Mouse (Mus musculus): ENCODE data around the gene Clstn1. TPM values are rescaled to one million over a fixed set of nuclear protein-coding genes. Genes with fewer than 3 reads are reported as not detected.

Clstn1 gene
- polyA plus RNA-seq (2015; fragmentation: Nextera tagmentation; extraction: Ambion mirVana), result 39.4 and 56.1 TPM in 2 replicates

DNA sequence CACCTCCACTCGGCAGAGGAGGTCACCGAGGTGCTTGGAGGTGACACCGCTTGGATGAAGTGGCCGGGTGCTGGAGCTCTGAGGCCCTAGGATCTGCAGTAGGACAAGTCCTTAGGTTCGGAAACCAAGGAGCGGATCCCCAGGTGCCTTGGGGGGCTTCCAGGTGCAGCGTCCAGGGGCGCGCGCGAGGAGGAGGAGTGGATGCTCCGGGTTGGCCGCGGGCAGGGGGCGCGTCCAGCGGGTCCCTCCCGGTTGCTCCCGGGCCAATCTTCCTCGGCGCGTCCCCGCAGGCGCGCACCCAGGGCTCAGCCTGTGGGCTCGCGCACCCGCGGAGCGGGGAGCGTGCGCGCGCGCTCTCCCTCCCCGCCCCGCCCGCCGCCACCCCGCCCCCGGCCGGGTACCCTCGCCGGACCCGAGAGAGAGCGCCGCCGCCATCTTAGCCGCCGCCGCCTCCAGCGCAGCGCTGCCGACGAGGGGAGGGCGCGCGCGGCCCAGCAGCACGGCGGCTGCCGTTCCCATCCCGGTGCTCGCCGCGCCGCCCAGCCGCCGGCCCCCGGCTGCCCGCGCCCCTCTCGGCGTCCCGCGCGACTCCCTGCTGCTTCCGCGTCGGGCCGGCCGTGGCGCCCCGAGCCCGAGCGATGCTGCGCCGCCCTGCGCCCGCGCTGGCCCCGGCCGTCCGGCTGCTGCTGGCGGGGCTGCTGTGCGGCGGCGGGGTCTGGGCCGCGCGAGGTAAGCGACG is at the start of gene Clstn1:
Clstn1 (plus strand) TSS at position 425 of the 739 bp plus-strand sequence.
- peak within 1 kb of the TSS; percentile 85 for H3K4me3 ChIP-seq
- H3K9me3 ChIP-seq, result no peaks in the 10 kb centered on the region
- H3K4me1 ChIP-seq, result peaks cover 18% of the 10 kb centered on the region
- no peak within 1 kb of the TSS for H3K27ac ChIP-seq
- peak within 1 kb of the TSS; percentile 89 for H3K9ac ChIP-seq
- no peaks in the 10 kb centered on the region for H3K36me3 ChIP-seq
- 1% methylated on average over 70 of the region's 103 CpGs for WGBS
- 0 out of 2 replicates have a peak, but pooled peaks have one; percentile 58 for ATAC-seq (ENCODE audit: insufficient number of reproducible peaks, low FRiP score, low TSS enrichment, low read depth)
- peak within 1 kb of the TSS; percentile 96 for H3K4me2 ChIP-seq
- H3K27me3 ChIP-seq, result peaks cover 29% of the 10 kb centered on the region

GRCm38 (mm10) chr4:149539441-149539840 is 46.8 kb upstream of the Clstn1 start:
- Histone ChIP-seq H3K36me3 (0 out of 2 replicates have a peak, but pooled peaks cover under 1% of the 10 kb centered on the region), H3K9me3 (no peaks in the 10 kb centered on the region), H3K27me3 (no peaks in the 10 kb centered on the region), H3K27ac (no peak overlapping the region), H3K9ac (no peak overlapping the region), H3K4me1 (peaks cover 6% of the 10 kb centered on the region), H3K4me3 (no peak overlapping the region), H3K4me2 (no peak overlapping the region)
- ATAC-seq (ENCODE audit: insufficient number of reproducible peaks, low FRiP score, low TSS enrichment, low read depth), result no peak
- 70% methylated on average over 8 of the region's 8 CpGs for WGBS

DNA sequence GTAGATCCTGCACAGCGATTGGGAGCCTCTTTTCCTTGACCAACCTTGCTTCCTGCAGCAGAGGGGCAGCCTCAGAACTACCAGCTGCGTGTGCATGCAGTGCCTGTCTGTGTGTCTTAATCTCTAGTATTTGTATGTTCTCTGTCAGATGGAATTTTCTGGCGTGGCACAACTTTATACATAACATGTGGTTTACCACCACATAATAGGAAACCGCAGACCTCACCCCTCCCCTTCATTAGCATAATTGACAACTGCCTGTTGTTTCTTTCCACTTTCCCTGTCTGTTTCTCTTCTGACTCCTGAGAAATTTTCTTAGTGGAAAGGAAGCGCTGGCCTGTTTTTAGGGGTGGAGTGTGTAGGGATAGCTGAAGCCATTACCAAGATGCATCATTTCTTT is 44.3 kb upstream of the Clstn1 start:
- Histone ChIP-seq H3K4me3 (no peak overlapping the region), H3K36me3 (peaks cover 22% of the 10 kb centered on the region), H3K27ac (no peak overlapping the region), H3K4me2 (no peak overlapping the region), H3K9me3 (no peaks in the 10 kb centered on the region), H3K4me1 (peaks cover 10% of the 10 kb centered on the region), H3K27me3 (no peaks in the 10 kb centered on the region), H3K9ac (no peak overlapping the region)
- ATAC-seq (ENCODE audit: insufficient number of reproducible peaks, low FRiP score, low TSS enrichment, low read depth), result no peak
- 55% methylated on average over 5 of the region's 5 CpGs for WGBS

GRCm38 (mm10) chr4:149542431-149542830 is 43.8 kb upstream of the Clstn1 start:
- no peak overlapping the region for H3K4me3 ChIP-seq
- H3K27me3 ChIP-seq, result no peaks in the 10 kb centered on the region
- no peaks in the 10 kb centered on the region for H3K9me3 ChIP-seq
- H3K27ac ChIP-seq, result no peak overlapping the region
- WGBS, result 81% methylated on average over 12 of the region's 12 CpGs
- no peak overlapping the region for H3K9ac ChIP-seq
- peaks cover 10% of the 10 kb centered on the region for H3K4me1 ChIP-seq
- no peak for ATAC-seq (ENCODE audit: insufficient number of reproducible peaks, low FRiP score, low TSS enrichment, low read depth)
- H3K36me3 ChIP-seq, result peaks cover 27% of the 10 kb centered on the region
- no peak overlapping the region for H3K4me2 ChIP-seq

DNA sequence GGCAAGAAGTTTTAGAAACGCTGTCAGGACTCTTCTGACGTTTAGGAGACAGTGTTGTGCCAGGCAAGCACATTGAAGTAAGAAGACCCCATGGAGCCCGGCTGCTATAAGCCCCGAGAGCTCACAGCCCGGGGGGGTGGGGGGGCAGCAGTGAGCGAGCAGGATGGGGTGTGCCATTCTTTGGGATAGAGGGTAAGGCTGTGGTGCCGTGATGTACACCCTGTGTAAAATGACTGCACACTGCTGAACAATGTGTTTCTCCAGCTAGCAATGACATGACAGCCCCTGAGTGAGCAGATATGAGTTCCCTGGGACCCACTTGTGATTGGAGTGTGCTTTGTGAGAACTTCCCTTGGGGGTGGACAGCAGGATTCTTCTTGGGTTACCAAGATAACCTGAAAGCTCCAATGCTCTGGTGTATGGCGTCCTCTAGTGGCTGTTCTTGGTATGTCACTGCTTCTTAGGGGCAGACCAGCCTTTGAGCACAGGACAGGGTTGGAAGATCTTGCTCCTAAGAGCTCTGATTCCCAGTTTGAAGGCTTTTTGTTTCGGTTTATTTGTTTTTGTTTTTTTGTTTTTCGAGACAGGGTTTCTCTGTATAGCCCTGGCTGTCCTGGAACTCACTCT is 43.2 kb upstream of the Clstn1 start:
- Histone ChIP-seq H3K9ac (no peak overlapping the region), H3K9me3 (no peaks in the 10 kb centered on the region), H3K36me3 (peaks cover 31% of the 10 kb centered on the region), H3K27ac (no peak overlapping the region), H3K4me3 (no peak overlapping the region), H3K4me2 (no peak overlapping the region), H3K27me3 (no peaks in the 10 kb centered on the region), H3K4me1 (peaks cover 10% of the 10 kb centered on the region)
- no peak for ATAC-seq (ENCODE audit: insufficient number of reproducible peaks, low FRiP score, low TSS enrichment, low read depth)
- WGBS, result 49% methylated on average over 10 of the region's 10 CpGs

DNA sequence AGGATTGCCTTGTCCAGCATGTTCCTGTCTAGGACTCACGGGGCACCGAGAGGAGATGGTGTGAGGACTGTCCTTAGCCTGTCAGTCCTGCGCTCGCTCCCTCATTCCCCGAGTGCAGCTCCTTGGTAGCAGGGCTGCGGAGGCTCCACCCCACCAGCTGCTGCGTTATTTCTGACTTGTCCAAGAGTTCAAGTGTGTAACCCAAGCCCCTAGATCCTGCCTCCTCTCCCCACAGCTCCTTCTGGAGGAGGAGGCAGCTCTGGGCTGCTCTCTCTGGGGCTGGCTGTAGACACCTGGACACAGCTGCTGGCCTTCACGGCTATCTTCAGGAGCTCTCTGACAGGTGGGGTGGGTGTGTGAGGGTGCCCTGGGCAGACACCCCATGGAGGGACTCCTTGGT is 41.4 kb upstream of the Clstn1 start:
- Histone ChIP-seq H3K4me1 (0 out of 2 replicates have a peak, but pooled peaks cover 6% of the 10 kb centered on the region), H3K9me3 (no peaks in the 10 kb centered on the region), H3K4me3 (no peak overlapping the region), H3K27me3 (no peaks in the 10 kb centered on the region), H3K4me2 (no peak overlapping the region), H3K36me3 (peaks cover 31% of the 10 kb centered on the region), H3K27ac (no peak overlapping the region; the same call in 1 of the 2 replicates), H3K9ac (no peak overlapping the region)
- 63% methylated on average over 8 of the region's 8 CpGs for WGBS
- ATAC-seq (ENCODE audit: insufficient number of reproducible peaks, low FRiP score, low TSS enrichment, low read depth), result no peak

DNA sequence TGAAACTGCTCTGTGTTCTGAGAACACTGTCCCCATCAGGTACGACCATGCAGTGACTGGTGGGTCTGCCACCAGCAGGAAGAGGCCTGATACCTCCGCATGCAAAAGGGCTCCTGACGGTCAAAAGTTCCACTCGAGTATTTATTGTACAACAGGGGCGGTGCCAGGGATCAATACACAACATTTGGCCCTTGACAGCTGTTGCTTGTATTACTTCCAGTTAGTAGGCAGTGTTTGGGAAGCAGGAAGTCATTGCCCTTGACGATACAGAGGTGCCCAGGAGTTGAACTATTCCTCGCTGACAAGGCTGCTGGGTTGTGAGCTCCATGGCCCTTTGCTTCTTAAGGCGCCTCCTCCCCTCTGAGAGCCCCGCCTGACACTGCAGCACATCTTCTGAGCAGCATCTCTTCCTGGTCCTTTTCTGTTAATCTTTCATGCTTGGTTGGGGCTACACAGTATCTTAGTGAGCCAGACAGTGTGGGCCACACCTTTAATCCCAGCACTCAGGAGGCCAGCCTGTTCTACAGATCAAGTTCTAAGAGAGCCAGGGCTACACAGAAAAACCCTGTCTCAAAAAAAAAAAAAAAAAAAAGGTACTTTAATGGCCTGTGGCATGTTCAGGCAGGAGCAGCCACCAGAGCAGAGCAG is 39.3 kb upstream of the Clstn1 start:
- peaks cover 33% of the 10 kb centered on the region for H3K36me3 ChIP-seq
- H3K27ac ChIP-seq, result no peak overlapping the region; the same call in 1 of the 2 replicates
- WGBS, result 73% methylated on average over 9 of the region's 9 CpGs
- no peaks in the 10 kb centered on the region for H3K27me3 ChIP-seq
- H3K4me2 ChIP-seq, result no peak overlapping the region
- 0 out of 2 replicates have a peak, but pooled peaks cover 6% of the 10 kb centered on the region for H3K4me1 ChIP-seq
- no peak overlapping the region for H3K9ac ChIP-seq
- no peak for ATAC-seq (ENCODE audit: insufficient number of reproducible peaks, low FRiP score, low TSS enrichment, low read depth)
- H3K4me3 ChIP-seq, result no peak overlapping the region
- H3K9me3 ChIP-seq, result no peaks in the 10 kb centered on the region

DNA sequence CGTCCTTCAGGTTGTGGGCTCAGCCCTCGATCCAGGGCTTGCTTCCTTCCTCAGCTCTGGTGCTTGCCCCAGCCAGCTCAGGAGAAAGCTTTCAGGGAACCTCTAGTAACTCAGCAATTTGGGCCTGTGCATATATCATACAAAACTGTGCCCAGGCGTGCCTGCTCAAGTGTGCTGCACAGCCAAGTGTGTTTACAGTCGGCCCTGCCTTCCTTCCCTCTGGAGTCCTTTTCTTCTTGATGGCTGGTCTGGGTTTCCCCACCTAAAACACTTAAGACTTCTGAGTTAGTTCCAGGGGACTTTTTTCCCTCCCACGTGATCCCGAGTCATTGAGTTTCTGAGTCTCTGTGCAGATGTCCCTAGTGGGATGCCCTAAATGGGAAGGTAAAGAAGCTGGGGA is 38.7 kb upstream of the Clstn1 start:
- Histone ChIP-seq H3K9me3 (no peaks in the 10 kb centered on the region), H3K4me2 (no peak overlapping the region), H3K4me3 (no peak overlapping the region), H3K4me1 (0 out of 2 replicates have a peak, but pooled peaks cover 6% of the 10 kb centered on the region), H3K27me3 (no peaks in the 10 kb centered on the region), H3K9ac (no peak overlapping the region), H3K27ac (no peak overlapping the region; the same call in 1 of the 2 replicates), H3K36me3 (peaks cover 37% of the 10 kb centered on the region)
- WGBS, result 74% methylated on average over 6 of the region's 6 CpGs
- ATAC-seq (ENCODE audit: insufficient number of reproducible peaks, low FRiP score, low TSS enrichment, low read depth), result no peak

- Histone ChIP-seq H3K4me2 (no peak overlapping the region), H3K9ac (no peak overlapping the region), H3K4me1 (0 out of 2 replicates have a peak, but pooled peaks cover 3% of the 10 kb centered on the region), H3K27ac (no peak overlapping the region), H3K36me3 (peaks cover 37% of the 10 kb centered on the region), H3K27me3 (no peaks in the 10 kb centered on the region), H3K4me3 (no peak overlapping the region), H3K9me3 (no peaks in the 10 kb centered on the region)
- WGBS, result 64% methylated on average over 9 of the region's 9 CpGs
- ATAC-seq (ENCODE audit: insufficient number of reproducible peaks, low FRiP score, low TSS enrichment, low read depth), result peak; percentile 64; the same call in 1 of the 2 replicates
These were observed 36.9 kb upstream of the Clstn1 start for GRCm38 (mm10) chr4:149549221-149549925.

GRCm38 (mm10) chr4:149550866-149551265 is 35.4 kb upstream of the Clstn1 start:
- Histone ChIP-seq H3K4me2 (no peak overlapping the region), H3K4me1 (0 out of 2 replicates have a peak, but pooled peaks cover 3% of the 10 kb centered on the region), H3K9me3 (no peaks in the 10 kb centered on the region), H3K27me3 (no peaks in the 10 kb centered on the region), H3K4me3 (no peak overlapping the region), H3K36me3 (peaks cover 26% of the 10 kb centered on the region), H3K27ac (no peak overlapping the region), H3K9ac (no peak overlapping the region)
- WGBS, result 80% methylated on average over 5 of the region's 5 CpGs
- no peak for ATAC-seq (ENCODE audit: insufficient number of reproducible peaks, low FRiP score, low TSS enrichment, low read depth)

DNA sequence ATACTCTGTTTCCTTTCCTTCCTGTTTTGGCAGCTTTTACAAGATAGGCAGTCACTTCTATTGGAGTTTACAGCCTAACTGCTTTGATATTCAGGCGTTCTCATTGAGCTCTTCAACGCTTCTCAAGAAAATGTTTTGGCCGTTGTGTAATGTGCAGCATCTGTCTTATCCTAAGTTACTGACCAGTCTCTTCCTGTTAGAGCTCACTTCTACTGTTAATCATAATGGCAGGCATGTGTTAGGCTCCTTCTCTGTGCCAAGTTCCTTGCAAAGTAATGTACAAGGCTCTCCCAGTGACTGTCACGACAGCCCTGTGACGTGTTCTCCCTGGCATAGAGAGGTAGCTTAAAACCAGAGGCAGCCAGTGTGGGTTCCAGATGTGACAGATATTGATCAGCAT is 34.6 kb upstream of the Clstn1 start:
- H3K27me3 ChIP-seq, result no peaks in the 10 kb centered on the region
- H3K27ac ChIP-seq, result no peak overlapping the region
- peaks cover 21% of the 10 kb centered on the region for H3K36me3 ChIP-seq
- no peaks in the 10 kb centered on the region for H3K4me1 ChIP-seq
- ATAC-seq (ENCODE audit: insufficient number of reproducible peaks, low FRiP score, low TSS enrichment, low read depth), result no peak
- no peak overlapping the region for H3K9ac ChIP-seq
- H3K4me3 ChIP-seq, result no peak overlapping the region
- no peak overlapping the region for H3K4me2 ChIP-seq
- WGBS, result 67% methylated on average over 5 of the region's 5 CpGs
- H3K9me3 ChIP-seq, result no peaks in the 10 kb centered on the region
